Mouse (Mus musculus) gastrocnemius, postnatal 10 days (tissue): ENCODE results near the gene Suds3. TPM values are rescaled to one million over a fixed set of nuclear protein-coding genes. Genes with fewer than 3 reads are reported as not detected.

ENCODE experiments used
- DNase-seq: peaks from one replicate; pipeline ENCODE4 v3.0.0; 2021; ENCODE audit warnings: mixed read lengths
- total RNA-seq, 2 experiments: library from RNA; stranded (reverse); gene quantifications; 2 replicates each; pipeline ENCODE4 v1.2.3; 2021

Suds3 gene
- total RNA-seq, 2 experiments from 2014 or later = 49.3 to 53.5 TPM

GRCm38 (mm10) chr5:117111774-117112112 is 4.2 kb downstream of the Suds3 start:
- no peak for DNase-seq

- DNase-seq = no peak
These were observed 4.7 kb downstream of the Suds3 start for GRCm38 (mm10) chr5:117111064-117111773.

GRCm38 (mm10) chr5:117109522-117109921 is 6.4 kb downstream of the Suds3 start:
- no peak for DNase-seq

GRCm38 (mm10) chr5:117108731-117109130 is 7.2 kb downstream of the Suds3 start:
- no peak for DNase-seq

- DNase-seq = no peak
These were observed 7.6 kb downstream of the Suds3 start for GRCm38 (mm10) chr5:117108292-117108691.

- DNase-seq = no peak
These were observed 10.2 kb downstream of the Suds3 start for GRCm38 (mm10) chr5:117105761-117106160.

GRCm38 (mm10) chr5:117104329-117104728 is 11.6 kb downstream of the Suds3 start:
- no peak for DNase-seq

GRCm38 (mm10) chr5:117103194-117103929 is 12.6 kb downstream of the Suds3 start:
- DNase-seq = no peak

- DNase-seq = no peak
These were observed 16.2 kb downstream of the Suds3 start for GRCm38 (mm10) chr5:117099742-117100141.

GRCm38 (mm10) chr5:117099008-117099407 is 16.9 kb downstream of the Suds3 start:
- DNase-seq = no peak

GRCm38 (mm10) chr5:117096716-117097115 is 19.2 kb downstream of the Suds3 start:
- DNase-seq = peak; percentile 36

- DNase-seq = peak; percentile 38
These were observed 21.5 kb downstream of the Suds3 start for GRCm38 (mm10) chr5:117094431-117094830.

- DNase-seq = no peak
These were observed 26.1 kb downstream of the Suds3 start for GRCm38 (mm10) chr5:117089786-117090185.

GRCm38 (mm10) chr5:117089147-117089546 is 26.8 kb downstream of the Suds3 start:
- DNase-seq = no peak

- no peak for DNase-seq
These were observed 28.2 kb downstream of the Suds3 start for GRCm38 (mm10) chr5:117087718-117088117.

- DNase-seq = peak; percentile 62
These were observed 46.4 kb downstream of the Suds3 start for GRCm38 (mm10) chr5:117069498-117069894.

- DNase-seq = no peak
These were observed 47.0 kb downstream of the Suds3 start for GRCm38 (mm10) chr5:117068808-117069497.

- peak; percentile 12 for DNase-seq
These were observed 47.7 kb downstream of the Suds3 start for GRCm38 (mm10) chr5:117068181-117068580.

- no peak for DNase-seq
These were observed 54.7 kb downstream of the Suds3 start for GRCm38 (mm10) chr5:117061251-117061650.

- DNase-seq = no peak
These were observed 55.3 kb downstream of the Suds3 start for GRCm38 (mm10) chr5:117060484-117061130.

GRCm38 (mm10) chr5:117049940-117050339 is 66.0 kb downstream of the Suds3 start:
- DNase-seq = no peak

GRCm38 (mm10) chr5:117045101-117045500 is 70.8 kb downstream of the Suds3 start:
- DNase-seq = no peak

GRCm38 (mm10) chr5:117042661-117043060 is 73.3 kb downstream of the Suds3 start:
- no peak for DNase-seq
